Mouse (Mus musculus) E14TG2a.4 (cell line): Measurements from ENCODE around the gene Scmh1.

Experiments
- CTCF ChIP-seq: conservative IDR thresholded peaks from 2 replicates; pipeline ENCODE4 v1.5.1; 2014; ENCODE audit warnings: low read length
- POU5F1 ChIP-seq: IDR thresholded peaks from 2 replicates; pipeline ENCODE4 v1.6.1; 2014; ENCODE audit warnings: low read length, borderline replicate concordance

DNA sequence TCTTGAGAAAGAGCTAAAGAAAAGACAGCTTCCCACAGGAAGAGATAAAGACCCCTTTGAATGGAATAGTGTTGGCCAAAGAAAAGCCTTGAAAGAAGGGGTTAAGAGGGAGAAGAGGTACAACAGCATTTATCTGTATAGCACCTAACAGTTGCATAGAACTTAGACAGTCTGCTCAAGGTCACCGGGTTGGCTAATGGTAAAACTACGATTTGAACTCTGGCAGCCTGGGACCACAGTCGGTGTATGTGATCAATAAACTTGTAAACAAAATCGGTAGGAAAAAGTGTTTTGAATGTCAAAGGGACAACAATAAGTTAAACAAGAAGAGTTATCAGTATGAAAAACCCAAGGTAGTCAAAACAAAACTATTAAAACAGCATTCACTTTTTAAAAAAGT, 13.0 kb downstream of the Scmh1 start:
- no peak for TF ChIP-seq CTCF
- no peak for TF ChIP-seq POU5F1
